Mouse (Mus musculus): ENCODE data around the gene Phb2.

- TF ChIP-seq CTCF (IDR thresholded peaks at IDR 0.05; ENCODE audit: low read depth, low read length) (no peak), EP300 (IDR thresholded peaks at IDR 0.05; ENCODE audit: insufficient read depth, low read depth, low read length) (no peak), POLR2A (IDR thresholded peaks at IDR 0.05; ENCODE audit: insufficient read depth, low read length) (no peak)
These were observed 33.4 kb upstream of the Phb2 start for GRCm38 (mm10) chr6:124678769-124679168.
